Mouse (Mus musculus) ES-E14 (cell line): ENCODE measurements around the gene Col25a1.

Experiments used
- CHD2 ChIP-seq: IDR thresholded peaks from 2 replicates; pipeline ENCODE4 v1.6.1; 2014; ENCODE audit warnings: mild to moderate bottlenecking, low read depth, low read length, inconsistent platforms
- HCFC1 ChIP-seq: IDR thresholded peaks from 2 replicates; pipeline ENCODE4 v1.6.1; 2012; ENCODE audit warnings: low read length, inconsistent platforms, borderline replicate concordance; ENCODE audit not compliant: insufficient read depth
- ZNF384 ChIP-seq: IDR thresholded peaks from 2 replicates; pipeline ENCODE4 v1.6.1; 2012; ENCODE audit warnings: low read depth, low read length, inconsistent platforms

- TF ChIP-seq CHD2 (no peak), ZNF384 (no peak), HCFC1 (no peak)
These were observed 425.0 kb downstream of the Col25a1 start for GRCm38 (mm10) chr3:130556263-130556662.
